Mouse (Mus musculus) limb, embryonic 14.5 days (tissue): Measurements from ENCODE around the gene Habp2. TPM values are rescaled to one million over a fixed set of nuclear protein-coding genes. Genes with fewer than 3 reads are reported as not detected.

Source experiments
- ATAC-seq: fragments of 200-750 bp; cut with Nextera tagmentation; 2 replicates; pipeline ENCODE4 v1.8.0; 2017; ENCODE audit warnings: low read depth, moderate number of reproducible peaks, moderate TSS enrichment; ENCODE audit not compliant: low FRiP score
- DNase-seq: peaks from one replicate; pipeline ENCODE4 v3.0.0-alpha.2; 2015; ENCODE audit warnings: low spot score
- H3K27ac ChIP-seq: fragments of 300-500 bp; sonication (generic); replicated peaks from 2 replicates; pipeline ENCODE4 v1.5.1; 2014; ENCODE audit warnings: low read depth, mild to moderate bottlenecking, low read length, moderate library complexity, mixed read lengths
- H3K27me3 ChIP-seq: fragments of 300-500 bp; sonication (generic); 2 replicates; pipeline ENCODE4 v1.6.1; 2014; ENCODE audit warnings: low read length, mixed read lengths; ENCODE audit not compliant: control insufficient read depth, insufficient read depth
- H3K36me3 ChIP-seq: fragments of 300-500 bp; sonication (generic); 2 replicates; pipeline ENCODE4 v1.6.1; 2014; ENCODE audit warnings: mild to moderate bottlenecking, low read length, moderate library complexity, mixed read lengths; ENCODE audit not compliant: control insufficient read depth, insufficient read depth
- H3K4me1 ChIP-seq: fragments of 300-500 bp; sonication (generic); 2 replicates; pipeline ENCODE4 v1.6.1; 2014; ENCODE audit warnings: antibody characterized with exemption, low read length, mixed read lengths; ENCODE audit not compliant: control insufficient read depth, insufficient read depth
- H3K4me2 ChIP-seq: fragments of 300-500 bp; sonication (generic); replicated peaks from 2 replicates; pipeline ENCODE4 v1.6.1; 2014; ENCODE audit warnings: low read depth, mild to moderate bottlenecking, low read length, moderate library complexity; ENCODE audit not compliant: severe bottlenecking
- H3K4me3 ChIP-seq: fragments of 300-500 bp; sonication (generic); replicated peaks from 2 replicates; pipeline ENCODE4 v1.5.1; 2014; ENCODE audit warnings: low read length
- H3K9ac ChIP-seq: fragments of 300-500 bp; sonication (generic); 2 replicates; pipeline ENCODE4 v1.6.1; 2014; ENCODE audit warnings: mild to moderate bottlenecking, low read depth, low read length, moderate library complexity; ENCODE audit not compliant: severe bottlenecking
- H3K9me3 ChIP-seq: fragments of 300-500 bp; sonication (generic); 2 replicates; pipeline ENCODE4 v1.6.1; 2016; ENCODE audit warnings: low read length; ENCODE audit not compliant: control insufficient read depth
- POLR2A ChIP-seq: fragments of 200-500 bp; IDR thresholded peaks from 2 replicates; pipeline ENCODE4 v1.8.0; 2012; ENCODE audit warnings: inconsistent platforms, mild to moderate bottlenecking, moderate library complexity, borderline replicate concordance; ENCODE audit not compliant: insufficient read depth, insufficient read length; ENCODE audit errors: extremely low read depth
- WGBS: fragments of 180-500 bp; shearing (Covaris S2); extraction: QIAGEN DNeasy Blood & Tissue Kit; methylation state at CpG from one replicate; pipeline ENCODE4 v1.1.7; 2014; 5-methylcytosine and 5-hydroxymethylcytosine counted together
- polyA plus RNA-seq, 2 experiments: library from polyadenylated mRNA; depleted of rRNA in 1 of 2; stranded (reverse) in 1 of 2; unstranded in 1 of 2; fragments of >200 nt; fragmentation: Nextera tagmentation in 1 of 2; extraction: Ambion mirVana in 1 of 2; gene quantifications; 2 replicates each; pipeline versions ENCODE4 v1.2.1 to v1.2.3; 2012 to 2014

Gene Habp2
- polyA plus RNA-seq, 2 experiments: not detected

- Histone ChIP-seq H3K9ac (no peak overlapping the region), H3K27ac (no peak overlapping the region), H3K36me3 (no peaks in the 10 kb centered on the region), H3K27me3 (no peaks in the 10 kb centered on the region), H3K4me1 (peaks cover 15% of the 10 kb centered on the region), H3K9me3 (no peaks in the 10 kb centered on the region), H3K4me3 (no peak overlapping the region), H3K4me2 (no peak overlapping the region)
- peak; percentile 74 for ATAC-seq
- no peak for TF ChIP-seq POLR2A
- WGBS: 63% methylated on average over 7 of the region's 7 CpGs
- DNase-seq: peak; percentile 87
Observed at GRCm38 (mm10) chr19:56294654-56295399, 7.9 kb downstream of the Habp2 start.

DNA sequence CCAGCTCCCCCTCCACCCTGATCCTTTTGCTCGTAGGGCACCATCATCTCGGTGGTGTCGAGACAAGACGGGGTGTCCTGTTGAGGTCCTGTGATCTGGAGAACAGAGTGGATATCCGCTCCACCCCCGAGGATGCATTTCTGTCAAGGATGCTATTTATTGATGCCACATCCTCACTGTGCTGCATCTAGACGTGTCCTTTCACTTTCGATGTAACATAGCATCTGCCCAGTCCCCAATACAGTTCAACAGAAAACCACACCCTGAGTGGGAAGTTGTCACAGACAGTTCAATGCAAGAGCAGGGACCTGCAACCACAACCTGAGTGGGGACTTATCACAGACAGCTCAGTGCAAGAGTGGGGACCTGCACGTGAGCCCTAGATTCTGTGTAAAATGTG is 9.7 kb downstream of the Habp2 start:
- 84% methylated on average over 9 of the region's 9 CpGs for WGBS
- Histone ChIP-seq H3K4me1 (peaks cover 10% of the 10 kb centered on the region), H3K4me3 (no peak overlapping the region), H3K4me2 (no peak overlapping the region), H3K9ac (no peak overlapping the region), H3K27ac (no peak overlapping the region), H3K9me3 (no peaks in the 10 kb centered on the region), H3K27me3 (no peaks in the 10 kb centered on the region), H3K36me3 (no peaks in the 10 kb centered on the region)
- ATAC-seq: no peak
- DNase-seq: no peak
- no peak for TF ChIP-seq POLR2A

DNA sequence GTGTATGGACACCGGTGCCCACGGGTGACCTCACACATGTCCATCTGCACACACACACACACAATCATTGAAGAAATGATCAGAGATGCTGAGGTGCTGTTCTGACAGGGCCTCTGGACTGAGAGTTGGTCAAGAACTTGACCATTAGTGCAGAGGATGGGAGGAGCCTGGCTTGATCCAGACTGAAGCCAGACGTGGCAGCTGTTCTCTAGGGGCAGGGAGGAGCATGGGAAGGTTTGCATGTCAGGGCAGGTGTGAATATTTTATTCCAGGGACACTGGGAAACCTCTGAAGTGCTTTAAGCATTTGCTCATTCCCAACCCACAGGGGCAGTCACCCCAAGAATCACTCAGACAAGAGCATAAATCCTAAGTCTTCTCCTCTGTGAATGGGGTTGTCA is 10.3 kb downstream of the Habp2 start:
- ATAC-seq: no peak
- no peak for TF ChIP-seq POLR2A

GRCm38 (mm10) chr19:56300835-56301234 is 13.9 kb downstream of the Habp2 start:
- H3K27ac ChIP-seq: no peak overlapping the region
- DNase-seq (peak; percentile 58), ATAC-seq (peak; percentile 82)
- H3K9me3 ChIP-seq: no peaks in the 10 kb centered on the region
- H3K36me3 ChIP-seq: no peaks in the 10 kb centered on the region
- 49% methylated on average over 11 of the region's 11 CpGs for WGBS
- no peak overlapping the region for H3K4me3 ChIP-seq
- no peak for TF ChIP-seq POLR2A
- H3K4me1 ChIP-seq: 0 out of 2 replicates have a peak, but pooled peaks cover 3% of the 10 kb centered on the region
- no peaks in the 10 kb centered on the region for H3K27me3 ChIP-seq
- no peak overlapping the region for H3K4me2 ChIP-seq
- no peak overlapping the region for H3K9ac ChIP-seq

More for the DNA sequence above, 10.3 kb downstream of the Habp2 start:
- Histone ChIP-seq H3K4me3 (no peak overlapping the region), H3K9ac (no peak overlapping the region), H3K27me3 (no peaks in the 10 kb centered on the region), H3K36me3 (no peaks in the 10 kb centered on the region), H3K4me1 (peaks cover 6% of the 10 kb centered on the region), H3K27ac (no peak overlapping the region), H3K9me3 (no peaks in the 10 kb centered on the region), H3K4me2 (no peak overlapping the region)
- WGBS: 65% methylated on average over 3 of the region's 3 CpGs
- DNase-seq: no peak

GRCm38 (mm10) chr19:56316531-56316930 is 29.6 kb downstream of the Habp2 start:
- Histone ChIP-seq H3K4me1 (peaks cover 9% of the 10 kb centered on the region), H3K4me2 (no peak overlapping the region), H3K4me3 (no peak overlapping the region), H3K36me3 (no peaks in the 10 kb centered on the region), H3K27me3 (no peaks in the 10 kb centered on the region), H3K27ac (no peak overlapping the region), H3K9me3 (no peaks in the 10 kb centered on the region), H3K9ac (no peak overlapping the region)
- ATAC-seq: no peak
- no peak for TF ChIP-seq POLR2A
- 75% methylated on average over 3 of the region's 3 CpGs for whole genome bisulfite sequencing
- no peak for DNase-seq
